ENCODE assay signal across 22 mouse cellular contexts in the genomic region with DNA sequence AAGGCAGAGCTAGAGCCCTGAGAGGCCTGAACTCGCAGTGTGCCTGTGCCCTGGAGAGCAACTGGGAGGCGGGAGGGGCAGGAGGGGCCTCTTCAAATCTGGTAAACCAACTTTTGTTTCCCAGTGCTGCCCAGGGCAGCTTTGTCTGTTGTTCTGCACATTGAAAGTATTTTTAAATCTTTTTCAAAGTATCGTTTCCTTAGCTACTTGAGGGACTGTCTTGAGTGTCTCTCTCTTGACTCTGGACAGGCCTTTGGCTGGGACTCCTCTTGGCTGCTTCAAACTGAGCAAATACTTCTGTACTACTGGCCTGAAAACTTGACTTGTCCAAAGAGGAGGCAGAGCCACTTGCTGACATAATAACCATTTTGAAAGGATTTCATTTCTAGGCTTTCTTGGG. TPM values are rescaled to one million over a fixed set of nuclear protein-coding genes. Genes with fewer than 3 reads are reported as not detected.
DNase-seq lines count a peak whose midpoint lies in the region; ATAC-seq lines count a peak whose summit lies in the region.
"Had no signal": no experiment of that assay in that cellular context is flagged by ENCODE, and none has a peak within 500 bp of the region (broad histone marks: within the 10 kb centered on the region; RNA-seq: fewer than 3 reads in every experiment).

No protein-coding gene starts in this region.

- H3K27me3 ChIP-seq in heart, embryonic 16.5 days (ENCODE audit: control insufficient read depth, insufficient read depth, low read length): no peaks in the 10 kb centered on the region
- H3K27me3 ChIP-seq in lung, embryonic 15.5 days: no peaks in the 10 kb centered on the region
- H3K27me3 ChIP-seq: neural tube, embryonic 12.5 days; Patski had no signal

- DNase-seq in heart, adult 11 months: peak; percentile 71
- DNase-seq in heart, postnatal 14 days: no peak
- DNase-seq in heart, postnatal 4 days: no peak
- DNase-seq in lung, postnatal 4 days: peak; percentile 27 to 70
- no peak for DNase-seq in embryo, embryonic 10 days (ENCODE audit: low spot score)
- DNase-seq in cerebellum, postnatal 25 days: no peak
- DNase-seq: adrenal gland, postnatal 14 days; cerebellum, adult 11 months; cerebellum, postnatal 14 days; kidney, postnatal 4 days; layer of hippocampus, adult 9-11 months; thymus, postnatal 4 days had no signal

- peak overlapping the region; percentile 84 for H3K27ac ChIP-seq in heart, embryonic 16.5 days (ENCODE audit: low read length)
- peak overlapping the region; percentile 65 for H3K27ac ChIP-seq in lung, embryonic 15.5 days
- H3K27ac ChIP-seq: macrophage; neural tube, embryonic 12.5 days had no signal

- ATAC-seq in heart, embryonic 16.5 days (replicated peaks; ENCODE audit: extremely low read depth, insufficient read depth, low FRiP score): no peak
- ATAC-seq in lung, embryonic 15.5 days (ENCODE audit: borderline replicate concordance, extremely low read depth, low FRiP score, low TSS enrichment): peak; percentile 80
- ATAC-seq: activated CD4-positive, CD25-positive, alpha-beta regulatory T cell, adult 4 months; CD4-positive, CD25-positive, alpha-beta regulatory T cell, adult 4 months; hindbrain, embryonic 16.5 days; Patski had no signal

- no peak overlapping the region for H3K4me2 ChIP-seq in heart, embryonic 16.5 days (ENCODE audit: low read depth, low read length)
- no peak overlapping the region for H3K4me2 ChIP-seq in lung, embryonic 15.5 days
- H3K4me2 ChIP-seq: liver, embryonic 11.5 days; midbrain, embryonic 11.5 days; neural tube, embryonic 12.5 days had no signal

- H3K36me3 ChIP-seq in heart, embryonic 16.5 days (ENCODE audit: control insufficient read depth, insufficient read depth): peaks cover 12% of the 10 kb centered on the region
- no peaks in the 10 kb centered on the region for H3K36me3 ChIP-seq in lung, embryonic 15.5 days
- H3K36me3 ChIP-seq: neural tube, embryonic 12.5 days had no signal

- H3K9ac ChIP-seq in heart, embryonic 16.5 days (ENCODE audit: low read length): peak overlapping the region; percentile 42; the same call in 1 of the 2 replicates
- no peak overlapping the region for H3K9ac ChIP-seq in lung, embryonic 15.5 days
- H3K9ac ChIP-seq: neural tube, embryonic 12.5 days had no signal

- H3K4me3 ChIP-seq in heart, embryonic 16.5 days (ENCODE audit: low read length): no peak overlapping the region
- no peak overlapping the region for H3K4me3 ChIP-seq in lung, embryonic 15.5 days
- H3K4me3 ChIP-seq: neural tube, embryonic 12.5 days had no signal

- 49% methylated on average over 3 of the region's 3 CpGs for WGBS in heart, embryonic 16.5 days
- WGBS in lung, embryonic 15.5 days: 44% methylated on average over 3 of the region's 3 CpGs

- intact Hi-C loops in heart, postnatal 14 days (cut with DNase I): no loop called here

- peaks cover 43% of the 10 kb centered on the region for H3K4me1 ChIP-seq in heart, embryonic 16.5 days (ENCODE audit: control insufficient read depth, insufficient read depth, low read length)
- H3K4me1 ChIP-seq in lung, embryonic 15.5 days: peaks cover 22% of the 10 kb centered on the region
- H3K4me1 ChIP-seq: neural tube, embryonic 12.5 days had no signal

- no peaks in the 10 kb centered on the region for H3K9me3 ChIP-seq in heart, embryonic 16.5 days (replicated peaks; ENCODE audit: control insufficient read depth, low read length)
- H3K9me3 ChIP-seq in lung, embryonic 15.5 days: no peaks in the 10 kb centered on the region
- H3K9me3 ChIP-seq: neural tube, embryonic 12.5 days had no signal

RNA-seq across cellular contexts. Expression of a gene that starts 11.3 kb away (rescaled TPM):
- 10 to 100 TPM; 11.7 to 12.1 TPM for total RNA-seq in heart, postnatal 14 days (2021)
- 9.8 and 10.0 TPM in 2 replicates for polyA plus RNA-seq in heart, embryonic 16.5 days (2015; fragmentation: Nextera tagmentation; extraction: Ambion mirVana)
- total RNA-seq in heart, postnatal 4 days (2021): 10 to 100 TPM; 13.8 to 14.9 TPM
- polyA plus RNA-seq in lung, embryonic 15.5 days (2015; fragmentation: Nextera tagmentation; extraction: Ambion mirVana): 15.6 and 15.7 TPM in 2 replicates

RNA-seq across cellular contexts. Expression of a gene that starts 34.4 kb away (rescaled TPM):
- 100 to 1,000 TPM in 1 of 2 experiments, 10 to 100 TPM in 1; 96.1 to 120 TPM for total RNA-seq in heart, postnatal 14 days (2021)
- polyA plus RNA-seq in heart, embryonic 16.5 days (2015; fragmentation: Nextera tagmentation; extraction: Ambion mirVana): 35.1 and 39.5 TPM in 2 replicates
- total RNA-seq in heart, postnatal 4 days (2021): 10 to 100 TPM; 26.4 to 33.4 TPM
- 24.4 and 29.0 TPM in 2 replicates for polyA plus RNA-seq in lung, embryonic 15.5 days (2015; fragmentation: Nextera tagmentation; extraction: Ambion mirVana)

Comparison
In these comparisons a context has a peak if more than half of its experiments do, and no peak if none do; other contexts are left out.
1. DNase-seq: peak in heart, adult 11 months (single experiment) and lung, postnatal 4 days (2 of 2); none in heart, postnatal 14 days (0 of 2), heart, postnatal 4 days (single experiment), embryo, embryonic 10 days (single experiment) and cerebellum, postnatal 25 days (0 of 2).